Mouse (Mus musculus): ENCODE measurements at regions not wholly inside any gene's neighbourhood (a gene's known extent, or its start where the extent isn't known, plus 50 kb on each side); places are given as distances from the start of the nearest gene placed in this dataset.

DNA sequence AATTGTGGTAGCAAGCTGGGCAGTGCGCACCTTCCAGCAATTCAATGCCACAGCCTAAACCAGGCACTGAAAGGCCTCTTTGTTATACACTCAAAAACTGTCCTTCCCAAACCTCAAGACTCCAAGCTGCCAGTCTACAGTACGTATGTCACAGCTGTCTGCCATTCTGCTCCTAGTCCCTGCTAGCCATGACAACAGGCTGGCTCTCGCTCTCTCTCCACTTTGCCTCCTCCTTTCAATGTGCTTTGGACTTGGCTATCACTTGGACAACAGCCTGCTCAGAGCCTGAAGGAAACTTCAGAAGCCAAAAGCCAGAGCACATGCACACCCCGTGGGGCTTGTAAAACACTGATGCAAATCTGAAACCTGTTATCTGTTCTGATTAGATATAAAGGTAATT, 125.9 kb upstream of the Plcz1 start:
- DNase-seq (ENCODE audit: low spot score) = peak; percentile 51
- no peak overlapping the region for H3K9ac ChIP-seq (replicated peaks; ENCODE audit: low read length, poor library complexity, severe bottlenecking)
- H3K27ac ChIP-seq (ENCODE audit: low read depth, low read length) = no peak overlapping the region
- H3K4me3 ChIP-seq (ENCODE audit: low read depth, low read length) = no peak overlapping the region
- TF ChIP-seq CTCF (IDR thresholded peaks at IDR 0.05) = no peak
- no peaks in the 10 kb centered on the region for H3K27me3 ChIP-seq (ENCODE audit: insufficient read depth, low read length)
- no peak for ATAC-seq (ENCODE audit: low FRiP score)
- H3K4me1 ChIP-seq (ENCODE audit: insufficient read depth, low read length) = no peaks in the 10 kb centered on the region
- no peaks in the 10 kb centered on the region for H3K36me3 ChIP-seq (ENCODE audit: insufficient read depth, low read length)
- 73% methylated on average over 4 of the region's 4 CpGs for WGBS
- no peaks in the 10 kb centered on the region for H3K9me3 ChIP-seq (ENCODE audit: low read length)
- no peak overlapping the region for H3K4me2 ChIP-seq (ENCODE audit: low read depth, low read length, poor library complexity, severe bottlenecking)

GRCm38 (mm10) chr6:140162729-140163128, 121.5 kb upstream of the Plcz1 start:
- Histone ChIP-seq H3K4me1 (ENCODE audit: insufficient read depth, low read length) (no peaks in the 10 kb centered on the region), H3K4me3 (ENCODE audit: low read depth, low read length) (no peak overlapping the region), H3K27ac (ENCODE audit: low read depth, low read length) (no peak overlapping the region), H3K9ac (replicated peaks; ENCODE audit: low read length, poor library complexity, severe bottlenecking) (no peak overlapping the region), H3K9me3 (ENCODE audit: low read length) (no peaks in the 10 kb centered on the region), H3K36me3 (ENCODE audit: insufficient read depth, low read length) (no peaks in the 10 kb centered on the region), H3K27me3 (ENCODE audit: insufficient read depth, low read length) (no peaks in the 10 kb centered on the region), H3K4me2 (ENCODE audit: low read depth, low read length, poor library complexity, severe bottlenecking) (no peak overlapping the region)
- TF ChIP-seq CTCF (IDR thresholded peaks at IDR 0.05) = no peak
- DNase-seq (ENCODE audit: low spot score) (no peak), ATAC-seq (ENCODE audit: low FRiP score) (no peak)
- 57% methylated on average over 5 of the region's 5 CpGs for WGBS

DNA sequence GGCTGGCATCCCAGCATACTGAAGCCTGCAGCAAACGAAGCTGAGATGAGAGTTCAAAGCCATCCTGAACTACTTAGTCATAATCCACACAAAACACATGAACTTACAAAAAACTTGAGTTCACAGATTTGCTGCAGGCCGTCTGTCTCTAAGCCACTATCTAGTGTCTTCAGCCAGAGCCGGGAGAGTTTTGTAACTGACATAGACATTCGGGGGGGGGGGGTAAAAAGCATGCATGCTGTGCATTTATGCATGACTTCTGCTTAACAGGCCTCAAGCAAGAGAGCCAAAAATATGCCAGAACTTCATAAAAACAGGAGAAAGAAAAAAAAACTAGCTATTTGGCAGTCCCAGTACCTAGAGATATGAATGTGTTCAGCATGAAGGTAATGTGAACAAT, 120.2 kb upstream of the Plcz1 start:
- no peak for DNase-seq (ENCODE audit: low spot score)
- no peak for ATAC-seq (ENCODE audit: low FRiP score)
- 71% methylated on average over 4 of the region's 4 CpGs for WGBS

DNA sequence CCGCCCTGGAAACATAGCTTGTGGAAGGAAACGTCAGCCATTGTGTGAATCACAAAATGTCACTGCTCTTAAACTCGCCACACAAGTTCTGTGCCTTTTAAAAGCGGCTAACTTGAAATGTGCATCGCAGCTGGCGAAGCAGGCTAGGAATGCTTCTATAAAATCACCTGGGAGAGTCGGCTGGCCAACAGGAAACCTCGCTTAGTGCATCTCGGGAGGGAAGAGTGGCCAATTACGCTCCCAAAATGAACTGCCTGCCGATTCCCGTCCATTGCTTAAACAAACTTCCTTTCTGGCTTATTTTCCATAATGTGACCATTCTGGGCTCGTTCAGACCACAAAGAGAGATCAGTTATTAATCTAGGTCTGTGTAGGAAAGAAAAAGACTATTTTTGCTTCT, 119.7 kb upstream of the Plcz1 start:
- no peak for DNase-seq (ENCODE audit: low spot score)
- Histone ChIP-seq H3K36me3 (ENCODE audit: insufficient read depth, low read length) (no peaks in the 10 kb centered on the region), H3K27me3 (ENCODE audit: insufficient read depth, low read length) (no peaks in the 10 kb centered on the region), H3K9ac (replicated peaks; ENCODE audit: low read length, poor library complexity, severe bottlenecking) (no peak overlapping the region), H3K4me3 (ENCODE audit: low read depth, low read length) (no peak overlapping the region), H3K9me3 (ENCODE audit: low read length) (no peaks in the 10 kb centered on the region), H3K27ac (ENCODE audit: low read depth, low read length) (no peak overlapping the region), H3K4me2 (ENCODE audit: low read depth, low read length, poor library complexity, severe bottlenecking) (no peak overlapping the region), H3K4me1 (ENCODE audit: insufficient read depth, low read length) (no peaks in the 10 kb centered on the region)
- TF ChIP-seq CTCF (IDR thresholded peaks at IDR 0.05) = no peak
- 87% methylated on average over 13 of the region's 13 CpGs for WGBS
- ATAC-seq (ENCODE audit: low FRiP score) = no peak

More for the DNA sequence above, 120.2 kb upstream of the Plcz1 start:
- Histone ChIP-seq H3K9me3 (ENCODE audit: low read length) (no peaks in the 10 kb centered on the region), H3K4me2 (ENCODE audit: low read depth, low read length, poor library complexity, severe bottlenecking) (no peak overlapping the region), H3K27ac (ENCODE audit: low read depth, low read length) (no peak overlapping the region), H3K9ac (replicated peaks; ENCODE audit: low read length, poor library complexity, severe bottlenecking) (no peak overlapping the region), H3K4me1 (ENCODE audit: insufficient read depth, low read length) (no peaks in the 10 kb centered on the region), H3K36me3 (ENCODE audit: insufficient read depth, low read length) (no peaks in the 10 kb centered on the region), H3K4me3 (ENCODE audit: low read depth, low read length) (no peak overlapping the region), H3K27me3 (ENCODE audit: insufficient read depth, low read length) (no peaks in the 10 kb centered on the region)
- TF ChIP-seq CTCF (IDR thresholded peaks at IDR 0.05) = no peak

DNA sequence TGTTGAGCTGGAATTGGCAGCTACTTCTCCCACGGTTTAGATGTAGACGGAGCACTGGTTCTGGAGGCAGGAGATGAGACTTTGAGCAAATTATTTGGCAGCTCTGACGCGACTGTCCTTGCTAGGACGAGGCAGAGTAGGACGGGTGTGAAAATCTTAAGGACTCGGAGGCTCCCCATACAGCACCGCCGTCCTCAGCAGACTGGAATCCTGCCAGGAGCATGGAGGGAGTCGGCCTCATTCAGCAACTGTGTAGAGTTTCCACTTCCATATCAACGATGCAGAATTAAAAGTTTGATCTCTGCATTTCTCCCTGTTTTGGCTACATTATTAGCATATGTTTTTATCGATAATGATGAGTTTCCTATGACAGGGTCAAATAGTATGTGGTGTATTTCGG, 117.7 kb upstream of the Plcz1 start:
- no peak overlapping the region for H3K27ac ChIP-seq (ENCODE audit: low read depth, low read length)
- TF ChIP-seq CTCF (IDR thresholded peaks at IDR 0.05) = no peak
- H3K36me3 ChIP-seq (ENCODE audit: insufficient read depth, low read length) = no peaks in the 10 kb centered on the region
- no peaks in the 10 kb centered on the region for H3K9me3 ChIP-seq (ENCODE audit: low read length)
- 71% methylated on average over 13 of the region's 13 CpGs for WGBS
- no peak overlapping the region for H3K4me3 ChIP-seq (ENCODE audit: low read depth, low read length)
- no peaks in the 10 kb centered on the region for H3K27me3 ChIP-seq (ENCODE audit: insufficient read depth, low read length)
- no peak overlapping the region for H3K9ac ChIP-seq (replicated peaks; ENCODE audit: low read length, poor library complexity, severe bottlenecking)
- ATAC-seq (ENCODE audit: low FRiP score) (no peak), DNase-seq (ENCODE audit: low spot score) (no peak)
- H3K4me2 ChIP-seq (ENCODE audit: low read depth, low read length, poor library complexity, severe bottlenecking) = no peak overlapping the region
- no peaks in the 10 kb centered on the region for H3K4me1 ChIP-seq (ENCODE audit: insufficient read depth, low read length)

GRCm38 (mm10) chr6:140157375-140157774, 116.1 kb upstream of the Plcz1 start:
- DNase-seq (ENCODE audit: low spot score) = no peak
- WGBS = 82% methylated on average over 6 of the region's 6 CpGs
- Histone ChIP-seq H3K4me3 (ENCODE audit: low read depth, low read length) (no peak overlapping the region), H3K36me3 (ENCODE audit: insufficient read depth, low read length) (no peaks in the 10 kb centered on the region), H3K4me2 (ENCODE audit: low read depth, low read length, poor library complexity, severe bottlenecking) (no peak overlapping the region), H3K27me3 (ENCODE audit: insufficient read depth, low read length) (no peaks in the 10 kb centered on the region), H3K27ac (ENCODE audit: low read depth, low read length) (no peak overlapping the region), H3K9me3 (ENCODE audit: low read length) (no peaks in the 10 kb centered on the region), H3K9ac (replicated peaks; ENCODE audit: low read length, poor library complexity, severe bottlenecking) (no peak overlapping the region), H3K4me1 (ENCODE audit: insufficient read depth, low read length) (no peaks in the 10 kb centered on the region)
- no peak for ATAC-seq (ENCODE audit: low FRiP score)
- no peak for TF ChIP-seq CTCF (IDR thresholded peaks at IDR 0.05)

All from midbrain, postnatal 0 days (tissue).